Mouse (Mus musculus): ENCODE results near the gene Olfr970.
"Not testable (repeated sequence)": the region's sequence is repeated elsewhere in the genome, so short reads cannot be mapped to it uniquely, and the experiment has no call there.

Gene Olfr970

DNA sequence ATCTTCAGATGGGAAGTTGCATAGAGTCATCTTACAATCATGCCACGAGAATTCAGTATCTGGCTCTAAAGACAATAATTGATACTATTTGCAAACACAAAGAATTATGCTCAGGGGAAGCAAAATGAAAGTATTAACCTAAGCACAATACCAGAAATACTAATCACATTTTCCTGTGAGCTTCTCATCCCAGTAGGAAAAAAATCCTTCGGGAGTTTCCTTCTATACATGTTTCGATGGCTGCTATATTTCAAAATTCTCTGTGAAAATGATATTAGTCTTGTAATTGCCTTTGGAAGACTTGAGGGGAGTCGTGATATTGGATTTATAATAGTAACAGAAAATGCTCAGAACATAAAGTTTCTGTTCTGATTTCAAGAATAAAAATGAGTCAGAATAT, at the start of gene Olfr970:
Gene Olfr970 (plus strand): TSS at position 301 of the 400 bp plus-strand sequence.
- no peak for DNase-seq (ENCODE audit: extremely low read depth, low read depth, low spot score)

DNA sequence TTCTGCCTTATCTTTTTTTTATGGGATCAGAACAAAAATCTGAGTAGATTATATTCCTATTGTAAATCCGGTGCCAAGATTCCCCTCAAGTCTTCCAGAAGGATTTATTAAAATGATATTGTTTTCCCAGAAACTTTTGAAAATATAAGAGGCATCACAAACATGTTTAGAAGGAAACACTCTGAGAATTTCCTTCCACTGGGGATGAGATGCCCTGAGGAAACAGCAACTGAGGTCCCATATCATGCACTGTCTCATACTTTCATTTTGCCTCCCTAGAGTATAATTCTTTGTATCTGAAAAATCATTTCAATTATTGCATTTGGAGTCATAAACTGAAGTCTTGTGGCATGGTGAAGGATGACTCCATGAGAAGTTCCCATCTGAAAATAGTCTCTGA, 25.5 kb upstream of the Olfr970 start, which contains the start of gene Olfr968:
Gene Olfr968 (minus strand): TSS at position 101 of the 400 bp plus-strand sequence.
- no peak for DNase-seq (ENCODE audit: extremely low read depth, low read depth, low spot score)

DNA sequence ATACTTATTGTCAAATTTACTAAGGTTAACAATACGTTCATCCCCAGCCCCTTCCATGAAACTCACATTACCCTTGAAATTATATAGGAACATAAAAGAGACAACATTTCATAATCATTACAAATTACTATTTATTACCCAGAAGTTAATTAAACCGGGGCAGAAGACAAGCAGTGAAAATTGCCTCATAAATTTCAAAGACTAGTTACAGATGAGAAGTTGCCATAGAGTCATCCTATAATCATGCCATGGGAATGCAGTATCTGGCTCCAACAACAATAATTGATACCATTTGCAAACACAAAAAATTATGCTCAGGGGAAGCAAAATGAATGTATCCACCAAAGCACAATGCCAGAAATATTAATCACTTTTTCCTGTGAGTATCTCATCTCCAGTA, 18.1 kb upstream of the Olfr970 start, which contains the start of gene Olfr969:
Gene Olfr969 (plus strand): TSS at position 388 of the 400 bp plus-strand sequence.
- no peak for DNase-seq (ENCODE audit: extremely low read depth, low read depth, low spot score)

DNA sequence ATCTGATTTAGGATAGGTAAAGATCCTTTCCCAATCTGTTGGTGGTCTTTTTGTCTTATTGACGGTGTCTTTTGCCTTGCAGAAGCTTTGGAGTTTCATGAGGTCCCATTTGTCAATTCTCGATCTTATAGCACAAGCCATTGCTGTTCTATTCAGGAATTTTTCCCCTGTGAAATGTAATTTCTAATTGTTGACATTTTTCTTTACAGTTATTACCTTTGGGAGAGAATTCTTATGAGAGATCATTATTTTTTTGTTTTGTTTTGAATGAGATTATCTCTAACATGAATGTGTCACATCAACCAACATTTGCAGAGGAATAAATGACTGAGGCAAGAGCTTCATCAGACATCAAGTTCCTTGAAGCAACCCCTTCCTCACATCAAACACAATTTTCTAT, 27.9 kb downstream of the Olfr970 start, which contains the start of gene Olfr971:
Gene Olfr971 (plus strand): TSS at position 301 of the 400 bp plus-strand sequence.
- DNase-seq (ENCODE audit: extremely low read depth, low read depth, low spot score): not testable (repeated sequence)

DNA sequence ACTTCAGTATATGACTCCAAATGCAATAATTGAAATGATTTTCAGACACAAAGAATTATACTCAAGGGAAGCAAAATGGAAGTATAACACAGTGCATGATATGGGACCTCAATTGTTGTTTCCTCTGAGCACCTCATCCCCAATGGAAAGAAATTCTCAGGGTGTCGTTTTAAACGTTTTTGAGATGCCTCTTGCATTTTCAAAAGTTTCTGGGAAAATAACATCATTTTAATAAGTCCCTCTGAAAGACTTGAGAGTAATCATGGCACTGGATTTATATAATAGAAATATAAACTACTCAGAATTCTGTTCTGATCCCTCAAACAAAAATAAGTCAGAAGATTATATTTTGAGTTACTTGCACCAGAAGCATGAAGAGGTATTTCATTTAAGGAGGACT, 57.5 kb downstream of the Olfr970 start, which contains the start of gene Olfr972:
Gene Olfr972 (plus strand): TSS at position 301 of the 400 bp plus-strand sequence.
- no peak for DNase-seq (ENCODE audit: extremely low read depth, low read depth, low spot score)

All from fat pad, adult 2 months (tissue).